Mouse (Mus musculus): ENCODE results near the gene Tm6sf2. TPM values are rescaled to one million over a fixed set of nuclear protein-coding genes. Genes with fewer than 3 reads are reported as not detected.

Tm6sf2 gene
- polyA plus RNA-seq, 1 experiment from 2014 or later, result 1.2 TPM

- WGBS, result 83% methylated on average over 2 of the region's 2 CpGs
These were observed 786 bp upstream of the Tm6sf2 start for GRCm38 (mm10) chr8:70071836-70072440.

GRCm38 (mm10) chr8:70073120-70073519 lies 396 bp downstream of the Tm6sf2 start:
- Histone ChIP-seq H3K4me3 (no peak overlapping the region), H3K4me2 (replicated peaks) (peak overlapping the region; percentile 54), H3K27ac (no peak overlapping the region), H3K9me3 (no peaks in the 10 kb centered on the region), H3K9ac (peak overlapping the region; percentile 48; the same call in 1 of the 2 replicates), H3K4me1 (0 out of 2 replicates have a peak, but pooled peaks cover 9% of the 10 kb centered on the region), H3K27me3 (peaks cover 13% of the 10 kb centered on the region), H3K36me3 (peaks cover 42% of the 10 kb centered on the region)
- ATAC-seq (ENCODE audit: low FRiP score, low read depth), result no peak
- WGBS, result 63% methylated on average over 8 of the region's 8 CpGs

More at GRCm38 (mm10) chr8:70071836-70072440, 786 bp upstream of the Tm6sf2 start:
- peak overlapping the region; percentile 54; the same call in 1 of the 2 replicates for H3K4me2 ChIP-seq (replicated peaks)
- H3K9ac ChIP-seq, result no peak overlapping the region
- H3K36me3 ChIP-seq, result peaks cover 53% of the 10 kb centered on the region
- no peak overlapping the region for H3K4me3 ChIP-seq
- peaks cover 13% of the 10 kb centered on the region for H3K27me3 ChIP-seq
- no peaks in the 10 kb centered on the region for H3K9me3 ChIP-seq
- H3K4me1 ChIP-seq, result 0 out of 2 replicates have a peak, but pooled peaks cover 9% of the 10 kb centered on the region
- ATAC-seq (ENCODE audit: low FRiP score, low read depth), result no peak
- H3K27ac ChIP-seq, result no peak overlapping the region

- no peak overlapping the region for H3K4me2 ChIP-seq (replicated peaks)
- ATAC-seq (ENCODE audit: low FRiP score, low read depth), result no peak
- H3K4me3 ChIP-seq, result no peak overlapping the region
- no peak overlapping the region for H3K9ac ChIP-seq
- no peaks in the 10 kb centered on the region for H3K9me3 ChIP-seq
- no peak overlapping the region for H3K27ac ChIP-seq
- H3K36me3 ChIP-seq, result peaks cover 36% of the 10 kb centered on the region
- H3K4me1 ChIP-seq, result 0 out of 2 replicates have a peak, but pooled peaks cover 9% of the 10 kb centered on the region
- H3K27me3 ChIP-seq, result peaks cover 13% of the 10 kb centered on the region
- WGBS, result 78% methylated on average over 1 of the region's 1 CpGs
These were observed 958 bp downstream of the Tm6sf2 start for GRCm38 (mm10) chr8:70073682-70074081.

- ATAC-seq (ENCODE audit: low FRiP score, low read depth), result no peak
- 80% methylated on average over 2 of the region's 2 CpGs for WGBS
- peaks cover 64% of the 10 kb centered on the region for H3K27me3 ChIP-seq
These were observed 9.3 kb downstream of the Tm6sf2 start for GRCm38 (mm10) chr8:70081976-70082375.

GRCm38 (mm10) chr8:70083285-70083684 lies 10.6 kb downstream of the Tm6sf2 start, which contains the start of gene Hapln4:
Gene Hapln4 (plus strand): TSS chr8:70083457.
- Histone ChIP-seq H3K27ac (no peak within 1 kb of the TSS), H3K4me3 (peak within 1 kb of the TSS; percentile 46), H3K36me3 (no peaks in the 10 kb centered on the region), H3K9me3 (no peaks in the 10 kb centered on the region), H3K27me3 (peaks cover 77% of the 10 kb centered on the region), H3K4me1 (peaks cover 26% of the 10 kb centered on the region), H3K9ac (peak within 1 kb of the TSS; percentile 60), H3K4me2 (replicated peaks) (peak within 1 kb of the TSS; percentile 79)
- no peak for ATAC-seq (ENCODE audit: low FRiP score, low read depth)
- under 1% methylated on average over 26 of the region's 26 CpGs for WGBS

More at GRCm38 (mm10) chr8:70081976-70082375, 9.3 kb downstream of the Tm6sf2 start:
- Histone ChIP-seq H3K9me3 (no peaks in the 10 kb centered on the region), H3K9ac (no peak overlapping the region), H3K4me2 (replicated peaks) (no peak overlapping the region), H3K4me3 (no peak overlapping the region), H3K4me1 (peaks cover 18% of the 10 kb centered on the region), H3K27ac (no peak overlapping the region), H3K36me3 (no peaks in the 10 kb centered on the region)

- H3K4me3 ChIP-seq, result peak overlapping the region; percentile 46
- H3K27ac ChIP-seq, result no peak overlapping the region
- no peaks in the 10 kb centered on the region for H3K9me3 ChIP-seq
- H3K9ac ChIP-seq, result peak overlapping the region; percentile 60
- H3K36me3 ChIP-seq, result no peaks in the 10 kb centered on the region
- H3K27me3 ChIP-seq, result peaks cover 88% of the 10 kb centered on the region
- H3K4me1 ChIP-seq, result peaks cover 28% of the 10 kb centered on the region
- no peak for ATAC-seq (ENCODE audit: low FRiP score, low read depth)
- H3K4me2 ChIP-seq (replicated peaks), result peak overlapping the region; percentile 79
- WGBS, result 1% methylated on average over 71 of the region's 71 CpGs
These were observed 11.7 kb downstream of the Tm6sf2 start for GRCm38 (mm10) chr8:70084191-70085065.

- no peaks in the 10 kb centered on the region for H3K9me3 ChIP-seq
- H3K4me2 ChIP-seq (replicated peaks), result no peak overlapping the region
- no peak for ATAC-seq (ENCODE audit: low FRiP score, low read depth)
- no peak overlapping the region for H3K4me3 ChIP-seq
- WGBS, result 46% methylated on average over 1 of the region's 1 CpGs
- peaks cover 100% of the 10 kb centered on the region for H3K27me3 ChIP-seq
- no peak overlapping the region for H3K27ac ChIP-seq
- H3K36me3 ChIP-seq, result no peaks in the 10 kb centered on the region
- peaks cover 28% of the 10 kb centered on the region for H3K4me1 ChIP-seq
- no peak overlapping the region for H3K9ac ChIP-seq
These were observed 13.4 kb downstream of the Tm6sf2 start for GRCm38 (mm10) chr8:70086151-70086550.

- Histone ChIP-seq H3K36me3 (no peaks in the 10 kb centered on the region), H3K4me1 (peaks cover 28% of the 10 kb centered on the region), H3K9me3 (no peaks in the 10 kb centered on the region), H3K4me2 (replicated peaks) (no peak overlapping the region), H3K9ac (no peak overlapping the region; the same call in 1 of the 2 replicates), H3K4me3 (no peak overlapping the region), H3K27me3 (peaks cover 100% of the 10 kb centered on the region), H3K27ac (no peak overlapping the region)
- no peak for ATAC-seq (ENCODE audit: low FRiP score, low read depth)
- WGBS, result 7% methylated on average over 7 of the region's 7 CpGs
These were observed 14.5 kb downstream of the Tm6sf2 start for GRCm38 (mm10) chr8:70087237-70087636.

- H3K27ac ChIP-seq, result no peak overlapping the region
- H3K9ac ChIP-seq, result peak overlapping the region; percentile 54
- ATAC-seq (ENCODE audit: low FRiP score, low read depth), result peak; percentile 48; the same call in 1 of the 2 replicates
- peaks cover 27% of the 10 kb centered on the region for H3K4me1 ChIP-seq
- H3K36me3 ChIP-seq, result no peaks in the 10 kb centered on the region
- H3K9me3 ChIP-seq, result no peaks in the 10 kb centered on the region
- H3K4me3 ChIP-seq, result peak overlapping the region; percentile 43
- H3K27me3 ChIP-seq, result peaks cover 92% of the 10 kb centered on the region
- 5% methylated on average over 56 of the region's 56 CpGs for WGBS
- H3K4me2 ChIP-seq (replicated peaks), result peak overlapping the region; percentile 75
These were observed 15.3 kb downstream of the Tm6sf2 start for GRCm38 (mm10) chr8:70087836-70088650.

- Histone ChIP-seq H3K4me2 (replicated peaks) (no peak overlapping the region), H3K27me3 (peaks cover 87% of the 10 kb centered on the region), H3K36me3 (no peaks in the 10 kb centered on the region), H3K4me1 (peaks cover 13% of the 10 kb centered on the region), H3K9ac (no peak overlapping the region), H3K27ac (no peak overlapping the region), H3K9me3 (no peaks in the 10 kb centered on the region), H3K4me3 (no peak overlapping the region)
- 68% methylated on average over 9 of the region's 9 CpGs for WGBS
- ATAC-seq (ENCODE audit: low FRiP score, low read depth), result no peak
These were observed 16.7 kb downstream of the Tm6sf2 start for GRCm38 (mm10) chr8:70089296-70089960.

GRCm38 (mm10) chr8:70092786-70093185 lies 20.1 kb downstream of the Tm6sf2 start:
- H3K27ac ChIP-seq, result no peak overlapping the region
- no peaks in the 10 kb centered on the region for H3K36me3 ChIP-seq
- no peak overlapping the region for H3K4me3 ChIP-seq
- no peak overlapping the region for H3K9ac ChIP-seq
- peaks cover 7% of the 10 kb centered on the region; the same call in 1 of the 2 replicates for H3K4me1 ChIP-seq
- WGBS, result 43% methylated on average over 8 of the region's 8 CpGs
- peaks cover 6% of the 10 kb centered on the region for H3K9me3 ChIP-seq
- ATAC-seq (ENCODE audit: low FRiP score, low read depth), result no peak
- peaks cover 57% of the 10 kb centered on the region for H3K27me3 ChIP-seq
- H3K4me2 ChIP-seq (replicated peaks), result no peak overlapping the region
